Mouse (Mus musculus) embryo, embryonic 10.5 days (tissue): ENCODE measurements around the gene Ptgdr2.

Experiments used
- DNase-seq: peaks from one replicate; pipeline ENCODE4 v3.0.0-alpha.2; 2015; ENCODE audit warnings: low spot score

Ptgdr2 gene

DNA sequence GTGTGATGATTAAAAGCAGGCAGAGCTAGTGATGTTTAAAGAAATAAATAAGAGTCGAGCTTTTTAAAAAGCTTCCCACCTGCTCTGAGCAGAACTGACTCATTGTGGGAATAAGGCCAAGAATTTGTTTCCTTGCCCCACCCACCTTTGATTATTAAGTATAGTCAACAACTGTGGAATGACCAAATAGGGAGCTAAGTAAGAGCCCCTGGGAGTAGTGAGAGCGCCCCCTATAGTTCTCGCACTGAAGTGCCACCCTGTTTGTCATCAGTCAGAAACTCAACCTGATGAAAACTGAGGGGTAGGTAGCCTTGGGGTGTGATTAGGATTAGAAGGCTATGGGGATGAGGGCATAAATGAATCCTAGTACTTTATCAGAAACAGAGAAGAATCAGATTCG is 39.4 kb downstream of the Ptgdr2 start:
- DNase-seq = no peak

DNA sequence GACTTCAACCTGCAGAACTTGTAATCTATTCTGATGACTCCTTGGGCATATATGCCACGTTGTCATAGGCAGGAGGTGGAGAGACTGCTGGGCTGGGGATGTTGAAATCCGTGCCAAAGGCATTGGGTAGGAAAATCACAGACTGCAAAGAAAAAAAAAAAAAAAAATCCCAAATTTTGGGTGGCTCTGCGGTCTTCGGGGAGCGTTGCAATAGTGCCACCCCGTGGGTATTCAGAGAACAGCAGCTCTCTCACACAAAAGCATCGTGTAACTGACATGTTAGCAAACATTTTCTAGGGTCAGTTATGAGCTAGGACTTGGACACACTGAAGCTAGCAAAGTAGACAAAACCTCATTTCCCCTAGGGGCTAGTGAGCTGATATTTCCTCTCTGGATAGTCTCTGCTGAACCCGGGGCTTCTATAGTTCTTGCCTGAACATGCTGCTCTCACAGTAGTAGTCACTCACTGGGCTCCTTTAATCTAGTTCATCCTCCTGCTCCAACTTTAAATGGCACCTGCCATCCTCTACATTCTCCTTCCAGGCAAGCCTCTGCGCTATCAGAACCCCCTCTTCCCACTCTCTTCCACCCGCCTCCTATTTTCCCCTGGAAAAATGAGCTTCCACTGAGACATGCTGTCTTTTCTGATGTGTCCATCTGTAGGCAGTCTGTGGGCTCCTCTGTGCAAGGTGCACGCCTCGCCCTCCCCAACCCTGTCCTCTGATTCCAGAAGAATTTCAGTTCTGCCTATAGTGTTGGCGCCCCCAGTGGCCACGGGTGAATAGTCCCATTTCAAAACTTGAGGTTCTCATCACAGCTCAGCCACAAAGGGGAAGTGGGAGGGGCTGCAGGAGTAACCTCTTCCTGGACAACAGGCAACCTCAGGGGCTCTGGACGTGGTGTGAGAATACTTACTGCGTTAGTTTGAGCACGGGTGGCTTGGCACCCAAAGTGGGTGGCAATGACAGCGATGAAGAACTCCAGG is 42.5 kb downstream of the Ptgdr2 start:
- peak; percentile 84 for DNase-seq

DNA sequence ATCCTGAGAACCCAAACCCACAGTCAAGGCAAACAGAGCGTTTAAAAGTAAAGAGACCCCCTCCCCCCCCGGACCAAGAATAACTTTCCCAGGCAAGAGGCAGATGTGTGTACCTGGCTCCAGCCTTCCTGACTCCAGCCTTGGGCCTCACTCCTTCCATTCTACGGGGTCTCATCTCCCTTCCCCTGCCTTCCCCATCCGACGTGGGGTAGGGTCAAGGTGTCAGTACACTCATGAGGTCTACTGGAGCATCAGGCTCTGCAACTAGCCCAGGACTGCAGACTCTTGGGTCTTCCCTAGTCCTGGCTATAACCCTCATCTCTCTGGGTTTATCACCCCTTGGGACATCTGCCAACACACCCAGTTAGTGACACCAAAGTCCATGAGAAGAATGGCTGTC is 43.2 kb downstream of the Ptgdr2 start:
- DNase-seq = no peak

DNA sequence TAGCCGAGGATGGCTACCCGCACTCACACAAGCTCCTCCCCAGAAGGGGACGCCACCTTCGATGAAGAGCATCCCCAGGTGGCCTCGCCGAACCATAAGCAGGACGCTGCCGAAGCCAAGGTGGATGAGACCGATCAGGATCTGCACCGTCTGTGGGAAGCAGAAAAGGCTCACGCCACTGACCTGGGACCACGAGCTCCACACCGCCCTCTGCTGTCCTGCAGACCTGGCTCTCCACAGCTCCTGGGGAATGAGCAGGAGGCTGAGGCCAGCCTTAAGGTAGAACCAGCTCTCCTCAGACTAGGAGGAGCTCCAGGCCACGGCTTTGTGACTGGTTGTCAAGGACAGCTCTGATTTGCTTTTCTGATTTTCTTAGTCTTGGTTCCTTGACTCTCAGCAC is 46.2 kb downstream of the Ptgdr2 start:
- DNase-seq = peak; percentile 56

DNA sequence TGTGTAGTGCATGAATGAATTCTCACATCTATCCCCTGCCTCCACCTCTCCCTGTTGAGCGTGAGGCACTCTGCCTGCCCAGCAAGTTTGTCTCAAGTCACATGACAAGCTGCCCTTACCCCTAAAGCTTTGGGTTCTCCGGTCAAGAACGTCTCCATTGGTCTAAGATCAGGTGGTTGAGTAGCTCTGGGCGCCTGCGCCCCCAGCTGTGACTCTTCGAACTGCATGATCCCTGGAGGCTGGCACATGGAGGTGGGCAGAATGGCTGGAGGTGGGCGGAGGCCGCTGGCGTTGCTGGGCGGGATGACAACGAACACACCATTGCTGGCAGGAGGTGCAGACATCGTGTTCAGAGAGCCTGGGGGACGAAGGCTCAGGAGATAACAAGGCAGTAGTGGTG is 47.6 kb downstream of the Ptgdr2 start:
- no peak for DNase-seq

DNA sequence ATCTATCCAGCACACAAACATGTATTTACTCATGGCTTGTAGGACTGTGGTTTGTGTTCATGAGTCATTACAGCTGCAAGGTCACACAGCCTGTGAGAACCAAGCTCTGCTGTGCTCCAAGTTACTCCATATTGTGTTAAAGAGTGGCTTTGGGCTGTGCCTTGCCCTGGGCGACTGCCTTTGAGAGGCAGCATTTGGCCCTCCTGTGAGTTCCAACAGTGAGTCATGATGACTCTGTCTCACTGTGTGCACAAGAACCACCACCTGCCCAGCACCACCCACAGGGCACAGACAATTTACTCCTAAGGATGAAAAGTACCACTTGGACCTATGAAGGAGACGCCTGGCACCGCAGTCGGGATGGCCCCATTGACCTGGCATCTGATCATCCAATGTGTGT is 48.9 kb downstream of the Ptgdr2 start:
- DNase-seq = no peak

DNA sequence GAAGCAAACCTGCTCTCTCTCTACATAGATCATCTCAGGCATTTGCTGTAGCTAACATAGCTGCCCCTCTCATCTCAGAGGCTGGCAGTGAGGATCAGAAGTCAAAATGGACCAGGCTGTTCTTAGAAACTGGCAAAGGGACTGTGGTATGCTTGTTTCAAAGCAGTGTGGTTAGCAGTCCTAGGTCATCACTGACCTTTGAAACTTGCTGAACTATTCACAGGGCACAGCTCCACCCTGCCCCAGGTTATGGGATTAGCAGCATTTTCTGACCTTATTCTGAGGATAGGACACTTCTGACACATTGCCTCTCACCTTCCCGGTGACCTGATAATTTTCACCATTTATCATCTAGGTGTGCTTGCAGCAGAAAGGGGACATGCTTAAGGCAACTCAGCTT is 51.6 kb downstream of the Ptgdr2 start:
- DNase-seq = no peak

DNA sequence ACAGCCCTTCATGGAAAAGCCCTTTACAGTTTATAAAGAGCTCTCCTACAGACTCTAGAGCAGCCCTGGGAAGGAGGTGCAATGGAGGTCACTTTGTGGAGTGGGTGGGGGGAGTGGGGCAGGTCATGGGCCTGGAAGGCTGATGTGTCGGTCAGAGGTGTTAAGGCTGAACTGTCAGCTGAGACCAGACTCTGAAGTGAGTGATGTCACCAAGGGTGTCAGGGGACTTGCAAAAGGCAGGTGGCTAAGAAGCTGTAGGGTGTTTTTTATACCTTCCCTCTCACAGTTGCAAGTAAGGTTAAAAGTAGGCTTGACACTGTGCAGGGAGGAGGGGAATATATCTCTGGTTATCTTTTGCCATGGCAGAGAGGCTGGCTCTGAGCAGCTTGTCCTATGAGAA is 53.8 kb downstream of the Ptgdr2 start:
- DNase-seq = no peak

DNA sequence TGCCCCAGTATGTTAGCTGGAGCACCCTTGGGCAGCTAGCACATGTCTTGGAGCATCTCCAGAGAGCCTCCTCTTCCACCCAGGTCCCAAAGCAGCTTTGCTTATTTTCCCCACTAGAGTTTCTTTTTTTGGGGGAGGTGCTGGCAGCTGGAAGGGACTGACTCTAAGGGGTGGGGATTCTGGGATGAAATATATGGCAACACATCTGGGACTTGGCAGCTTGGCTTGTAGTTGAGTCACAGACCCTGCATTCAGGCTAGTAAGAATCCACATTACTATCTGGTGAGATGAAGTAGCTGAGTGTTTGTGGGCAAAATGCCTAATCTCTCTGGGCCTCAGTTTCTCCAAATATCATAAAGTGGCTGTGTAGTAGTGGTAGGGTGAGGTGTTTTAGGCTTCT is 55.0 kb downstream of the Ptgdr2 start:
- DNase-seq = no peak
